Mouse (Mus musculus) lung, embryonic 16.5 days (tissue): ENCODE data around the gene Radil. TPM values are rescaled to one million over a fixed set of nuclear protein-coding genes. Genes with fewer than 3 reads are reported as not detected.

ENCODE experiments used
- ATAC-seq: fragments of 200-750 bp; cut with Nextera tagmentation; 2 replicates; pipeline ENCODE4 v1.8.0; 2017; ENCODE audit warnings: low read depth, mild to moderate bottlenecking, moderate library complexity
- H3K27ac ChIP-seq: fragments of 300-500 bp; sonication (generic); 2 replicates; pipeline ENCODE4 v1.5.1; 2014; ENCODE audit warnings: mild to moderate bottlenecking, control low read depth, low read length
- H3K27me3 ChIP-seq: fragments of 300-500 bp; sonication (generic); 2 replicates; pipeline ENCODE4 v1.6.1; 2014; ENCODE audit warnings: low read depth, low read length, mixed read lengths; ENCODE audit not compliant: control insufficient read depth, insufficient read depth
- H3K36me3 ChIP-seq: fragments of 300-500 bp; sonication (generic); 2 replicates; pipeline ENCODE4 v1.6.1; 2014; ENCODE audit warnings: low read length; ENCODE audit not compliant: control insufficient read depth, insufficient read depth
- H3K4me1 ChIP-seq: fragments of 300-500 bp; sonication (generic); replicated peaks from 2 replicates; pipeline ENCODE4 v1.6.1; 2014; ENCODE audit warnings: low read length, mixed read lengths; ENCODE audit not compliant: control insufficient read depth, insufficient read depth
- H3K4me2 ChIP-seq: fragments of 300-500 bp; sonication (generic); 2 replicates; pipeline ENCODE4 v1.6.1; 2014; ENCODE audit warnings: low read depth, low read length, control low read depth
- H3K4me3 ChIP-seq: fragments of 300-500 bp; sonication (generic); 2 replicates; pipeline ENCODE4 v1.5.1; 2014; ENCODE audit warnings: mild to moderate bottlenecking, low read length, control low read depth
- H3K9ac ChIP-seq: fragments of 300-500 bp; sonication (generic); 2 replicates; pipeline ENCODE4 v1.6.1; 2014; ENCODE audit warnings: low read length, control low read depth
- H3K9me3 ChIP-seq: fragments of 300-500 bp; sonication (generic); 2 replicates; pipeline ENCODE4 v1.6.1; 2016; ENCODE audit warnings: low read length; ENCODE audit not compliant: control insufficient read depth
- WGBS: fragments of 180-500 bp; shearing (Covaris S2); extraction: QIAGEN DNeasy Blood & Tissue Kit; methylation state at CpG from one replicate; pipeline ENCODE4 v1.1.7; 2014; 5-methylcytosine and 5-hydroxymethylcytosine counted together
- polyA plus RNA-seq: library from polyadenylated mRNA; unstranded; fragments of >200 nt; fragmentation: Nextera tagmentation; extraction: Ambion mirVana; gene quantifications from 2 replicates; pipeline ENCODE4 v1.2.1, GENCODE M21; 2015

The Radil gene
- polyA plus RNA-seq, 1 experiment from 2014 or later: 3.8 TPM

DNA sequence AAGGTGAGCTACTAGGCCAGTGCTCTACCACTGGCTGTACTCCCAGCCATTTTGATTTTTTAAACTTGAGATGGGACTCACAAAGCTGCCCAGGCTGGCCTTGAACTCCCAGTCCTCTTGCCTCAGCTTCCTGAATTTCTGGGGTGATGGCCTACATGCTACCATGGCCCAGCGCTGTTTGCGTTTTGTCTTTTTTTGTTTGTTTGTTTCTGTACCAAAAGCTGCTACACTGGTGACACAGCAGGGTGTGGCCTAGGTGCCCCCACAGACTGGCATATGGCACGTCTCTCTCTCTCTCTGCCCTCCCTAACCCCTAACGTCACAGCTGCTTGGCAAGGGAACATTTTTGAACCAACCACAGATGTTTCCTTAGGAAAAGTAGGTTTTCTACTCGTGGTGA, 91.1 kb downstream of the Radil start:
- Histone ChIP-seq H3K4me2 (no peak overlapping the region), H3K9me3 (no peaks in the 10 kb centered on the region), H3K27me3 (no peaks in the 10 kb centered on the region), H3K27ac (no peak overlapping the region), H3K36me3 (peaks cover 25% of the 10 kb centered on the region), H3K4me3 (no peak overlapping the region), H3K4me1 (peaks cover 20% of the 10 kb centered on the region), H3K9ac (no peak overlapping the region)
- ATAC-seq: no peak
- WGBS: 69% methylated on average over 5 of the region's 5 CpGs

DNA sequence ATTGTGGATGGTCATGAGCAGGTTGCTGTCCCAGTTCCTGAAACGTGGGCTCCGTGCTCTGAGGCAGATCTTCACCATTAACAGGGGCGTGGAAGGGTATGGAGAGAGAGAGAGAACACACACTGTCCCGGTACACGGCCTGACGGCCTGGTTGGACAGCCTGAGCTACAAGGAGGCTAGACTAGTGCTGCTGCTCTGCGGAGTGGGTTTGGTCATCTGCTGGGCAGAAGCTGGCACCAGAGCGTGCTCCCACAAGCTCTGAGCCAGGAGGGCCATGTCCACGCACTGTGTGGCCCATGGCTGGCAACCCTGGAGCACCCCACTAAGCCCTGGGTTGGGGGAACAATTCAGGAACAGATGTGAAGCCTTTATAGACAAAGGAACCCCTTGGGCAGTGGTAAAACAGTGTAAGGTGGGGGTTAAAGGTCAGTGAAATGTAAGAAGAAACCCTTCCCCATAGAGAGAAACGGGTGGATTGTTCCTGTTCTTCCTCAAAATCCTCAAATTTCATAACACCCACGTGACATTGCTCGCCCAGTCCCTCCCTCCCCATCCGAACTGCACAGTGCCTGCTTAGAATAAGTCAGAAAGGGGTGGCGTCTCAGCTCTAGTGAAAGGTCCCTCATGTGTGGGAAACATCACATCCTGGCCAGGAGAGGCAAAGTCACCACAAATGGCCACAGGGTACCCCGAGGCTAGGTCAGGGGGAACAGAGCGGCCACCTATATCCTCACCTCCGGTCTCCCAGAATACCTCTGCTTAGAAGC, 91.9 kb downstream of the Radil start:
- 87% methylated on average over 17 of the region's 17 CpGs for WGBS

DNA sequence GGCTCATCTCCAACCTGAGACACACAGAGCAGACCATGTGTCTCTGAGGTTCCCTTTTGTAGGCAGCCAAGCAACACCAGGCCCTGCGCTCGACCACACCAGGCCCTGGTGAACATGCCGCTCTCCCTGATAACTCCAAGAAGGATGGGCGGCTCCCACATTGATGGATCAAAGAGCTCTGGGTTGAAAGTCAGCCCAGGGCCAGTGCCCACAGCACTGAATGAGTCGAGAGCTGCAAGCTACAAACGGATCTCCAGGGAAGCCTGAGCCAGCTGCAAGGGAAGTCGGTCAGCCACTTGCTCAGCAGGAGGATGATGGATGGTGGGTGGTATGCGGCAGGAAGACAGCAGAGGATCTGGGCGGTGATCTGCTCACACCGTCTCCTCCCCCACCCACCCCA, 93.6 kb downstream of the Radil start:
- Histone ChIP-seq H3K9ac (no peak overlapping the region), H3K36me3 (peaks cover 33% of the 10 kb centered on the region), H3K4me2 (no peak overlapping the region), H3K27ac (peak overlapping the region; percentile 66), H3K27me3 (no peaks in the 10 kb centered on the region), H3K9me3 (no peaks in the 10 kb centered on the region), H3K4me1 (peaks cover 14% of the 10 kb centered on the region), H3K4me3 (no peak overlapping the region)
- whole genome bisulfite sequencing: 42% methylated on average over 10 of the region's 10 CpGs
- ATAC-seq: peak; percentile 53

More for the DNA sequence above, 91.9 kb downstream of the Radil start:
- Histone ChIP-seq H3K27me3 (no peaks in the 10 kb centered on the region), H3K9ac (no peak overlapping the region), H3K36me3 (peaks cover 27% of the 10 kb centered on the region), H3K27ac (no peak overlapping the region), H3K9me3 (no peaks in the 10 kb centered on the region), H3K4me2 (no peak overlapping the region), H3K4me3 (no peak overlapping the region), H3K4me1 (peaks cover 14% of the 10 kb centered on the region)
- no peak for ATAC-seq

DNA sequence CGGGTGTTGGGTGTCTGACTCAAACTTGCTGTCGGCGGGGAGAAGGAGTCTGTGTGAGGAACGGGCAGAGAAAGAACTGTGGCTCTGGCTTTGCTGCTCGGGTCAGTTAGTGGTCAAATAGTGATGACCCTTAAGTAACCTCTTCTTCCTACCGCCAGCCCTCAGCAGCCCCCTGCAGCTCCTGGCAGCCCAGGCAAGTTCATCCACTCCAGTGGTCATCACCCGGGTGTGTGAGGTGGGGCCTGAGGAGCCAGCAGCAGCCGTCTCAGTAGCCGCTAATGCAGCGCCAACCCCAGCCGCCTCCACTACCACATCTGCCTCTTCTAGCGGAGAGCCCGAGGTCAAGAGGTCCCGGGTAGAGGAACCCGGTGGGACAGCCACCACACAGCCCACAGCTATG, 94.6 kb downstream of the Radil start:
- H3K27ac ChIP-seq: peak overlapping the region; percentile 66
- ATAC-seq: no peak
- H3K4me3 ChIP-seq: no peak overlapping the region
- H3K36me3 ChIP-seq: peaks cover 28% of the 10 kb centered on the region
- no peaks in the 10 kb centered on the region for H3K9me3 ChIP-seq
- WGBS: 46% methylated on average over 15 of the region's 15 CpGs
- H3K4me1 ChIP-seq: peaks cover 14% of the 10 kb centered on the region
- no peak overlapping the region for H3K9ac ChIP-seq
- no peak overlapping the region for H3K4me2 ChIP-seq
- no peaks in the 10 kb centered on the region for H3K27me3 ChIP-seq

DNA sequence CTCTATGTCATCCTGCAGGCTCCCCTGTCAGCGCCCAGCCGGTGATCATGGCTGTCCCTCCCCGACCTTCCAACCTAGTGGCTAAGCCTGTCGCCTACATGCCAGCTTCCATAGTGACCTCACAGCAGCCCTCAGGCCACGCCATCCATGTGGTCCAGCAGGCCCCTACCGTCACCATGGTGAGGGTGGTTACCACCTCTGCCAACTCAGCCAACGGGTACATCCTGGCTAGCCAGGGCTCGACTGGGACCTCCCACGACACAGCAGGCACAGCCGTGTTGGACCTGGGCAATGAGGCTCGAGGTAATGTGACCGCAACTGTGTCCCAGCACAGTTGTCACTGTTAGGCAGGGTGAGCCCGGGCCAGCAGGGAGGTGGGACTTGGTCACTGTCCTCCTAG, 97.2 kb downstream of the Radil start:
- no peak overlapping the region for H3K27ac ChIP-seq
- H3K4me3 ChIP-seq: no peak overlapping the region
- H3K36me3 ChIP-seq: peaks cover 35% of the 10 kb centered on the region
- H3K4me1 ChIP-seq: peaks cover 14% of the 10 kb centered on the region
- 93% methylated on average over 13 of the region's 13 CpGs for WGBS
- no peak for ATAC-seq
- no peak overlapping the region for H3K4me2 ChIP-seq
- no peaks in the 10 kb centered on the region for H3K27me3 ChIP-seq
- no peaks in the 10 kb centered on the region for H3K9me3 ChIP-seq
- no peak overlapping the region for H3K9ac ChIP-seq

DNA sequence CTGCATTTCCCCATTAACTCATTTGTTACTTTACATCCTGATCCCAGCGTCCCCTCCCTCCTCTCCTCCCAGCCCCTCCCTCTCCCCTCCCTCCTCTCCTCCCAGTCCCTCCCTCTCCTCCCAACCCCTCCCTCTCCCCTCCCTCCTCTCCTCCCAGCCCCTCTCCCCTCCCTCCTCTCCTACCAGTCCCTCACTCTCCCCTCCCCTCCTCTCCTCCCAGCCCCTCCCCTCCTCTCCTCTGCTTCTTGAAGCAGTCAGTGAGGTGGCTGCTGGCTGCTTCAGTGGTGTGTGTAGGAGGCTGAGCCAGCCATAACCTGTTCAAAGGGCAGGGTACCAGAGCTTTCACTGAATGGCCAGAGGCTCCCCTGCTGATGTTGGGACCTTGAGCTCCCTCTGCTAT, 99.1 kb downstream of the Radil start:
- Histone ChIP-seq H3K36me3 (peaks cover 28% of the 10 kb centered on the region), H3K9me3 (no peaks in the 10 kb centered on the region), H3K4me3 (no peak overlapping the region), H3K27ac (no peak overlapping the region), H3K4me1 (peaks cover 7% of the 10 kb centered on the region), H3K9ac (no peak overlapping the region), H3K4me2 (no peak overlapping the region), H3K27me3 (no peaks in the 10 kb centered on the region)
- 14% methylated on average over 1 of the region's 1 CpGs for WGBS
- peak; percentile 15; the same call in 1 of the 2 replicates for ATAC-seq

DNA sequence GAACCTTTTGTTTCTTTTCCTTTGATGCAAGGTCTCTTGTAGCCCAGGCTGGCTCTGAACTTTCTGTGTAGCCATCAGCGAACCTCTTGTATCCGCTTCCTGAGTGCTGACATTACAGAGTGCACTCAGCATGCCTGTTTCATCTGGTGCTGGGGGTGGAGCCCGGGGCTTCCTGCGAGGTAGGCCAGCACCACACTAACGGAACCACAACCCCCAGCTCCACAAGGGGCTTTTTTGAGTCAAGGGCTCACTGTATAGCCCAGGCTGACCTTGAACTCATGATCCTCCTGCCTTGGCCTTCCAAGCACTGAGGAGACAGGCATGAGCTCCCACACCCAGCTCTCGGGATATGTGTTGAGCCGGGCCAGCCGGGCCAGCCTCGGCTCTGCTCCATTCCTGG, 100.1 kb downstream of the Radil start:
- H3K4me1 ChIP-seq: 0 out of 2 replicates have a peak, but pooled peaks cover 4% of the 10 kb centered on the region
- H3K9ac ChIP-seq: no peak overlapping the region
- no peaks in the 10 kb centered on the region for H3K9me3 ChIP-seq
- no peaks in the 10 kb centered on the region for H3K27me3 ChIP-seq
- WGBS: 88% methylated on average over 9 of the region's 9 CpGs
- H3K27ac ChIP-seq: no peak overlapping the region
- no peak for ATAC-seq
- H3K36me3 ChIP-seq: peaks cover 24% of the 10 kb centered on the region; the same call in 1 of the 2 replicates
- no peak overlapping the region for H3K4me2 ChIP-seq
- no peak overlapping the region for H3K4me3 ChIP-seq

DNA sequence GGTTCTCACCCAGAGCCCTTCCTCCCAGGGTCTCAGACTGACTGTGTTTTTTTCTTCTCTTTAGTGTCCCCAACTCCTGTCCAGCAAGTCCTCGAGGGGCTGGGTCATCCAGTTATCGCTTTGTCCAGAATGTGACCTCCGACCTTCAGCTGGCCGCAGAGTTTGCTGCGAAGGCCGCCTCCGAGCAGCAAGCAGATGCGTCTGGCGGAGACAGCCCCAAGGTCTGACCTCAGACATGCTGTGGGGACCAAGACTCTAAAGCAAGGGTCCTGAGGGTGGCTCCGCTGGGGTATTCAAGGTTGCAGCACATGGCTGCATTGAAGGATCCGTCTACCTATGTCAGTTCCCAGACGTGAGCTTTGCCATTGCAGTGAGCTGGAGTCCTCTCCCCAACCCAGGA, 102.3 kb downstream of the Radil start:
- Histone ChIP-seq H3K4me2 (no peak overlapping the region), H3K4me1 (peaks cover 25% of the 10 kb centered on the region), H3K9me3 (no peaks in the 10 kb centered on the region), H3K4me3 (no peak overlapping the region), H3K27ac (no peak overlapping the region), H3K9ac (no peak overlapping the region), H3K36me3 (peaks cover 14% of the 10 kb centered on the region; the same call in 1 of the 2 replicates), H3K27me3 (no peaks in the 10 kb centered on the region)
- ATAC-seq: no peak
- 47% methylated on average over 12 of the region's 12 CpGs for WGBS

DNA sequence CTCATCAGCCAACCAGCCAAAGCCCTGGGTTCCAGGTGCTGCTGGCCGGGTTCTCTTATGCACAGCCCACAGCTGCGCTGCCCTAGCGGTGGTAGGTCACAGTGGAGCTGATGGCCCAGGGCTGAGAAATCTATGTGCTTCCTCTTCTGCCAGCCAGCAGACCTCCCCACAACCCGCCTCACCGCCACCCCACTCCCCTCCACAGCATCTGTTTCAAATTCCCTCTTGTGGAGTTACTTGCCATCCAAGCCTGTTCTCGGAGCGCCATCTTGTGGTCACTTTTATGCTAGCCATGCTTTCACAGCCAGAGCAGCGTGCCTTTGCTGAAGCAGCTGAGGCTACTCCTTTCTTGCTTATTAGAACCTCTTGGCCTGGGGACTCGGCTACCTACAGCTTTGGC, 102.8 kb downstream of the Radil start:
- 9% methylated on average over 9 of the region's 9 CpGs for WGBS
- Histone ChIP-seq H3K9ac (peak overlapping the region; percentile 10; the same call in 1 of the 2 replicates), H3K27ac (no peak overlapping the region), H3K36me3 (peaks cover 10% of the 10 kb centered on the region; the same call in 1 of the 2 replicates), H3K27me3 (no peaks in the 10 kb centered on the region), H3K4me3 (no peak overlapping the region), H3K4me2 (no peak overlapping the region), H3K4me1 (peaks cover 30% of the 10 kb centered on the region), H3K9me3 (no peaks in the 10 kb centered on the region)
- peak; percentile 71 for ATAC-seq
